Mouse (Mus musculus) heart, postnatal 14 days (tissue): Measurements from ENCODE around the gene Spag9. TPM values are rescaled to one million over a fixed set of nuclear protein-coding genes. Genes with fewer than 3 reads are reported as not detected.

Experiments
- DNase-seq, 2 experiments: peaks; one replicate each; pipeline ENCODE4 v3.0.0; 2021 to 2022
- intact Hi-C: fragments of 180-260 bp; cut with DNase I; formaldehyde crosslinking; loops from one replicate; pipeline ENCODE4 v1.15.1; 2025
- total RNA-seq, 2 experiments: library from RNA; stranded (reverse); gene quantifications; 2 replicates each; pipeline ENCODE4 v1.2.3; 2021

Gene Spag9
- total RNA-seq, 2 experiments from 2014 or later = 145 to 146 TPM

- intact Hi-C loops = no loop called here
- no peak for DNase-seq
Measured at GRCm38 (mm10) chr11:93979502-93980049, 16.3 kb upstream of the Spag9 start.

DNA sequence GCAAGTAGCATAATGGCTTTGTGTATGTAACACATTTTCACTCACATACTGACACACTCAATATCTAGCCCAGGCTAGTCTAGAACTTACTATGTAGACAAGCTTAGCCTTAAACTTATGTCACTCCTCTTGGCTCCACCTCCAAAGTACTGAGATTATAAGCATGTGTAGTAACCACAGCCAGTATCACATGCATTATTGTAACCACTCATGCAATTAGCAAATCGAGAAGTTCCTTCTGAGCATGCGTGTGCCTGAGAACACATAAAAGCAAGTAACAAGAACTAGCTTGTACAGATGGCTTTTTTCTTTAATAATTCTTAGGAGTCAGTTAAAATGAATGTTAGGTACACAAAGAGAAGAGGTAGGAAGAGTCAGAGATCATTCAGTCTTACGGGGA lies 11.3 kb upstream of the Spag9 start:
- intact Hi-C loops = no loop called here

DNA sequence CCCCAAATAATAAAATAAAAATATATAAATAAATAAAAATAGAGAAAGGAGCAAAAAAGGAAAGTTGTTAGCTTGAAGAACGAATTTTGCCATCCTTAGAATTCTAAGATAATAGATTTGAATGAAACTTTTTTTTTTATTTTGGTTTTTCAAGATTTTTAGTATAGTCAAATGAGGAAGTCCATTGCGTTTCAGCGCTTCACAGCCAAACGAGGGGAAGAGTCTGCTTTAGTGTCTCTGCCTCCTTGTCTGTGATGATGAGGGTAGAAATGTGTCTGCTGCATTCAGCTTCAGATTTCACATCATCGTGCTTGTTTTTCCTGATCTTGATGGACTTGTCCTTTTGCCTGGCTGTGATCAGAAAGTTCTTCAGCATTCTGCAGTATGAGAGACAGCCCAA lies 10.6 kb upstream of the Spag9 start:
- intact Hi-C loops = no loop called here
- no peak for DNase-seq

More for the DNA sequence above, 11.3 kb upstream of the Spag9 start:
- no peak for DNase-seq

GRCm38 (mm10) chr11:93986298-93986697 lies 9.6 kb upstream of the Spag9 start:
- intact Hi-C loops = no loop called here
- DNase-seq = no peak

DNA sequence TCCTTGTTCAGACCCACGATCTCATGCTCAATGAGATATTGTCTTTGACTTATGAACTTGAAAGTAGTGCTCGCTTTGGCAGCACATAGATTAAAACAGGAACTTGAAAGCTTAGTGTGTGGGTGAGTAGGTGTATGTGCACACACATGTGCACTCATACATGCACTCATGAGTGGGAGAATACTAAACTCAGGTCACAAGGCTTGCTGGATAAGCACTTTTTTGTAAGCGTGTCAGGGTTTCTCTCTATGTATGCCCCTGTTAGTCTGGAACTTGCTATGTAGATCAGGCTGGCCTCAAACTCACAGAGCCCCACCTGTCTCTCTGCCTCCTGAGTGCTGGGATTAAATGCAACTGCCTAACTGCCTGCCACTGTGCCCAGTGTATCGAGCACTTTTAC lies 8.9 kb upstream of the Spag9 start:
- no peak for DNase-seq
- intact Hi-C loops = no loop called here

DNA sequence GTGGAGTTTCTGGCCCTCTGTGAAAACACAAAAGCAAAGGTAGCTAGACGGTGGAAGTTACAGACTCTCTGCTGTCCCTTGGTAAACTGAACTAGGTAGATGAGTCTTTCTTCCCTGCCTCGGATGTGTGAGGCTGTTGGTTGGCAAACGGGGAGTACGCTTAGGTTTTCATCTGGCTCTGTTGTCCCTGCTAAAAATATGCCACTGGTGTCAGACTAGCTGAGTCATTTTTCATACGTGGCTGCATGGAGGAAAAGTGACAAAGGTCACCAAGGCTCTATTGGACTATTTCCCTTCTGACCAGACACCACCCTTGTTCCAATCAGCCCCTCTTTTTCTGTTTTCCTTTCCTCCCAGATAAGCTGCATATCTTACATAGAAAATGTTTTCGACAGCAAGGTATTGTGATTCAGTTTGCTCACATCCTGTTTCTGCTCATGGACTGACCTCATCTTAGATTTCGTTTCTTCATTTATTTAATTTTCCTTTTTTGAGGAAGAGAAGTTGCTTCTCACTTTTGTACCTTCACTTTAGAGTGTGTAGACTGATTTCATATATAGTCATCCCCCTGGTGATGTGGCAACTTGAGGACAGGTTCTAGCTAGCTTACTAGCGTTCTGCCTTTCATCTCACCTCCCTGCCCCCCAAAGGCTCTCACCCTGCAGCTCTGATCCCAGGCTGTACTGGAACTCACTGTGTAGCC lies 8.1 kb upstream of the Spag9 start:
- peak; percentile 16 to 41 for DNase-seq
- intact Hi-C loops = no loop called here

GRCm38 (mm10) chr11:93988328-93989062 lies 7.4 kb upstream of the Spag9 start:
- DNase-seq = peak; percentile 25 to 42
- intact Hi-C loops = no loop called here

DNA sequence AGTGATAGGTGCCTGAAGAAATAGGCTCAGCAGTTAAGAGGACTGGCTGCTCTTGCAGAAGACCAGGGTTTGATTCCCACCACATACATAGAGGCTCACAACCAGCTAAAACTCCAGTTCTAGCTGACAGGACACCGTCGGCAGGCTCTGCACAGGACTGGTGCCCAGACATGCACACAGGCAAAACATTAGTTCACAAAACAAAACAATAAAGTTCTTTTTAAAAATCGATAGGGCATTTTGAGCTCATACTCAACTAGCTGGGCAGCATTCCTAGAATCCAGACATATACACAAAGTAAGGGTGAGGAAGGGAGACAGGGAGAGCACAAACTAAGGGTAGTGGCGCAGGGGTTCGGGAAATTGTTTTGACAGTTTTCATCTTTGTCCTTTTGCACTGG lies 1.4 kb upstream of the Spag9 start:
- DNase-seq = no peak
- intact Hi-C loops = no loop called here

- peak; percentile 81 for DNase-seq
- intact Hi-C loops = loop anchor here (5.0 kb wide), 1 partner anchor 38 kb away; the partner anchor contains the start of gene Nme2
Measured at GRCm38 (mm10) chr11:93995111-93995719, 676 bp upstream of the Spag9 start.

GRCm38 (mm10) chr11:93996306-93997140 lies 632 bp downstream of the Spag9 start:
- DNase-seq = peak; percentile 39 to 43
- intact Hi-C loops = loop anchor here (1.0 to 5.0 kb wide), 2 partner anchors 28 to 39 kb away; partner anchors contain the start of genes Gm20390, Nme1 and Nme2

- DNase-seq = peak; percentile 9 to 37
- intact Hi-C loops = loop anchor here (5.0 kb wide), 1 partner anchor 40 kb away; the partner anchor contains the start of gene Nme2
Measured at GRCm38 (mm10) chr11:93997141-93997775, 1.4 kb downstream of the Spag9 start.

DNA sequence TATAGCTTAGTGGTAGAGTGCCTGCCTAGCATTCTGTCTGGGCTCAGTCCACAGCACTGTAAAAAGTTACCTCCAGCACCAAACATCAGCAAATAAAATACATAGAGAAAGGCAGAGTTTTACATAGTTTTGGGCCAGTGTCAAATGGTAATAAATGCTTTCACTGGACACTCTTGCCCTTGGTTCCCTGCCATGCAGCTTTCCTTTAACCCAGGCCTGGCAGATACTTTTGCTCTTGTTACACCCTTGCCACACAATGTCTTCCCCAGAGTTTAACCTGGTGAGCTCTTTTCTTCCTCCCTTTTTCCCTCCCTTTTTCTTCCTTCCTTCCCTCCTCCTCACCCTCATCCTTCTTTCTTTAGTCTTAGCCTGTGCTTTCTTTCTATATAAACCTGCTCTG lies 3.4 kb downstream of the Spag9 start:
- intact Hi-C loops = loop anchor here (5.0 kb wide), 1 partner anchor 42 kb away; the partner anchor contains the start of gene Nme2
- no peak for DNase-seq

GRCm38 (mm10) chr11:94003346-94003745 lies 7.5 kb downstream of the Spag9 start:
- intact Hi-C loops = no loop called here
- DNase-seq = no peak

DNA sequence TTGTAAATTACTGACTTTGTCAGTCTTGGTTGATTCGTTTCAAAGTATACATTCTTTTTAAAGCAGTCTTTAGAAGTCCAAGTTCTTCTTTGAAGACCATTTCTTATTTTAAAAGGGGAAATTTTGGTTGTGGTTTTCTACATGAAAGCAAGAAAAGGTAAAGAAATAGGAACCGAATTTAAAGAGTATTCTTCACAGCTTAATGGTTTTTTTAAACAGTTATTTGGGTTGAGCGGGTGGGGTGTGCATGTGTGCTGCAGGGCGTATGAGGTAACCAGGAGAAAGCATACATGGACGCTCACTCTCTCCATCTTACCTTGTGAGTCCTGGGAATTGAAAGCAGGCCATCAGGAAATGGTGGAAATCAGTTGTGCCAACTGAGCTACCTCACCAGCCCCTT lies 23.2 kb downstream of the Spag9 start:
- intact Hi-C loops = no loop called here
- no peak for DNase-seq

- intact Hi-C loops = no loop called here
- DNase-seq = no peak
Measured at GRCm38 (mm10) chr11:94020403-94020802, 24.5 kb downstream of the Spag9 start.

GRCm38 (mm10) chr11:94026289-94026688 lies 30.4 kb downstream of the Spag9 start:
- intact Hi-C loops = no loop called here
- no peak for DNase-seq

DNA sequence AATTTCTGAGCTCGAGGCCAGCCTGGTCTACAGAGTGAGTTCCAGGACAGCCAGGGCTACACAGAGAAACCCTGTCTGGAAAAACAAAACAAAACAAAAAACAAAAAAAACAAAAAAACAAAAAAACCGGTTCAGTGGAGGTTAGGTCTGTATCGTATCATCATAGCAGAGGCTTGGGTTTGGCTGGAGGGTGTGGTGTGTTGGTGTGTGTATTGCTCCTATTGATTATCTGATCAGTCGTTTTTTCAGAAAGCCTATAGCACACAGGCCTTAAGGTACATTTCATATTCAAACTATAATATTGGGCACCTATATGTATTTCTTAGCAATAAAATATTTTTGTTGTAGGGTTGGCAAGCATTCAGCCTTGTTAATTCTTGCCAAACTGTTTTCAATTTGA lies 36.2 kb downstream of the Spag9 start:
- DNase-seq = no peak
- intact Hi-C loops = no loop called here

GRCm38 (mm10) chr11:94032971-94033370 lies 37.1 kb downstream of the Spag9 start:
- no peak for DNase-seq
- intact Hi-C loops = no loop called here

DNA sequence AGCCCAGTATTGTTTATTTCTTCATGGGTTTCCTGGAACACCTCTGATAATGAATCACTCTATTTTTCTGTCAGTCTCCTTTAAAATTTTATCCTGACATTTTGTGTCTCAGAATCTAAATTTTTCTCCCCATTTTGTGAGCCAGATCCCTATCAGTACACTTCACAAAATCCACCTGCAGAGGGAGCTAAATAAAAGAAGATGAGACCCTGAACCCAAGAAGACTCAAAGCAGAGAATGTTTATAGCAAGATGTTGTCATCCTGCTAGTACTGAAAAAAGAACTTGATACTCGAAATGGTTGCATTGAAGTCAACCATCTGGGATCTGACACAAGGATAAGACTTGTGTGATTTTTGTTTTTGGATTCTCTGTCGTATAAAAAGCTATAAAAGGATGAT lies 40.1 kb downstream of the Spag9 start:
- intact Hi-C loops = loop anchor here (5.0 kb wide), 1 partner anchor 51 kb away; no protein-coding TSS in a partner anchor
- DNase-seq = no peak

DNA sequence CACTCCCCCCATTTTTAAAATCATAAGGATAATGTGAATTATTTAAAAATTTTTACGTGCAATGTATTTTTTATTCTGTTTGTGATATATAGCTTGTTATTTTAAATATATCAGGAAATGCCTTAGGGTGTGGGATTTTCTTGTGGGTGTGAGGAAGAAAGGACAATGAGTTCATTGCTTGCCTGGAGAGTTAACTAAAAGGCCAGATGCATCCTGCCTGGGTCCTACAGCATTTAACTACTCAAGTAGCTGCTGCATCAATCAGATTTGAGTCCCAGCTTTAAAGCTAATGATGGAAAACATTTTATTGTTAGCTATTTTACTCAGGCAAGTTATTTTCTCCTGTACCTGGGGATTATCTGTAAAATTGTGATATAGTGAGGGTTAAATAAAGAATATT lies 45.6 kb downstream of the Spag9 start:
- DNase-seq = no peak
- intact Hi-C loops = no loop called here
